Mouse (Mus musculus) kidney, adult 2 months (tissue): ENCODE results near the gene Fxyd7.

Experiments used
- CTCF ChIP-seq: fragments of 200-500 bp; conservative IDR thresholded peaks from 2 replicates; pipeline ENCODE4 v1.5.1; 2011; ENCODE audit warnings: low read depth, mild to moderate bottlenecking, control low read depth, low read length, moderate library complexity, mixed read lengths; ENCODE audit not compliant: insufficient read depth, insufficient read length
- POLR2A ChIP-seq: fragments of 200-500 bp; IDR thresholded peaks from one replicate; pipeline ENCODE4 v1.6.1; 2011; ENCODE audit warnings: low read depth, low read length, control low read depth

- TF ChIP-seq CTCF = no peak
- TF ChIP-seq POLR2A = no peak
These were observed 28.4 kb upstream of the Fxyd7 start for GRCm38 (mm10) chr7:31079670-31080069.
